Mouse (Mus musculus) thymus, adult 2 months (tissue): ENCODE measurements around the gene Pld4. TPM values are rescaled to one million over a fixed set of nuclear protein-coding genes. Genes with fewer than 3 reads are reported as not detected.

Experiments
- DNase-seq: peaks from one replicate; pipeline ENCODE4 v3.0.0; 2021
- H3K27ac ChIP-seq: fragments of 200-500 bp; 2 replicates; pipeline ENCODE4 v1.5.1; 2012; ENCODE audit warnings: low read length, control low read depth; ENCODE audit not compliant: control insufficient read depth, insufficient read depth
- H3K27me3 ChIP-seq: fragments of 200-500 bp; 2 replicates; pipeline ENCODE4 v1.6.1; 2012; ENCODE audit warnings: mild to moderate bottlenecking, low read length, moderate library complexity, mixed read lengths; ENCODE audit not compliant: control insufficient read depth, insufficient read depth
- H3K36me3 ChIP-seq: fragments of 200-500 bp; 2 replicates; pipeline ENCODE4 v1.6.1; 2012; ENCODE audit warnings: mild to moderate bottlenecking, low read length, moderate library complexity; ENCODE audit not compliant: control insufficient read depth, insufficient read depth
- H3K4me1 ChIP-seq: fragments of 200-500 bp; replicated peaks from 2 replicates; pipeline ENCODE4 v1.6.1; 2012; ENCODE audit warnings: low read length; ENCODE audit not compliant: control insufficient read depth, insufficient read depth
- H3K4me3 ChIP-seq: fragments of 200-500 bp; 2 replicates; pipeline ENCODE4 v1.5.1; 2012; ENCODE audit warnings: mild to moderate bottlenecking, low read length, control low read depth, moderate library complexity; ENCODE audit not compliant: control insufficient read depth, insufficient read depth
- CTCF ChIP-seq: fragments of 200-500 bp; IDR thresholded peaks from 2 replicates; pipeline ENCODE4 v1.5.1; 2012; ENCODE audit warnings: mild to moderate bottlenecking, control low read depth, low read length, moderate library complexity, borderline replicate concordance; ENCODE audit not compliant: control insufficient read depth, poor library complexity, insufficient read depth; ENCODE audit errors: extremely low read depth
- POLR2A ChIP-seq: fragments of 200-500 bp; IDR thresholded peaks from 2 replicates; pipeline ENCODE4 v1.6.1; 2012; ENCODE audit warnings: mild to moderate bottlenecking, low read length, control low read depth, moderate library complexity; ENCODE audit not compliant: control insufficient read depth, poor library complexity, insufficient read depth; ENCODE audit errors: extremely low read depth
- WGBS: fragments of 180-500 bp; shearing (Covaris S2); methylation state at CpG from one replicate; pipeline ENCODE4 v1.1.7; 2018; 5-methylcytosine and 5-hydroxymethylcytosine counted together
- polyA plus RNA-seq: library from polyadenylated mRNA; depleted of rRNA; stranded (reverse); fragments of >200 nt; gene quantifications from 2 replicates; pipeline ENCODE4 v1.2.3, GENCODE M21; 2012

The Pld4 gene
- polyA plus RNA-seq, 1 experiment: 99.8 TPM

DNA sequence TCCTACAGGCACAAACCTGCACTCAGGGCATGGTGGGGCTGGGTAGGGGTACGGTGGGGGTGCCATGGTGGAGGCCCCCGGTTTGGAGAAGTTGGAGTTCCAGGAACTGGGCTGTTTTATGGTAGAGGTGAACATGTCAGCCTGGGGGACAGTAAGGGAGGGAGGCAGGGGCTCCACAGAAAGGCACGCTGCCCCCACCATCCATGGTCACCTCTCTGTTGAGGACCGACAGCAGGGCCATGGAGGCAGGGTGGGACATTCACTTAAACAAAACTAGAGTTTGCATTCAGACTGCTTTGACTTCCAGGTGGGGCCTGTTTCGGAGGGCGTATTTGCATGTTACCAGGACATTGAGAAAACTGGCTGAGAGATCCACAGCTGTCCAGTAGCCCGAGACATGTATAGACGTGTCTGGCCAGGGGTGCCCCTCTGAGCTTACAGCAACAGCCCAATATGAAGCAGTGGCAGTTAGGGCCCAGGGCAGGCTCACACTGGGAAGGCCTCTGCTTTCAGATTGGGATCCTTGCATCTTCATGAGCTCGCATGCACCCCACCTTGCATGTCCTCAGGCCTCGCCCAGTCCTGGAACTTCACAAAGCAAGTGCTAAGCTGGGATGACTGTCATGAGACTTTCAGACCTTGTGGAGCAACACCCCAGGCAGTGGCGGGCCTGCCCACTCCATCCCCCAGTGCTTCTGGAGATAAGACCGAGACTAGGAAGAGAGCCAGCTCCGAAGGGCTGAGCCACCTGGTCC lies 33.3 kb downstream of the Pld4 start:
- Histone ChIP-seq H3K4me3 (no peak overlapping the region), H3K4me1 (0 out of 2 replicates have a peak, but pooled peaks cover 2% of the 10 kb centered on the region), H3K27ac (no peak overlapping the region), H3K36me3 (no peaks in the 10 kb centered on the region), H3K27me3 (no peaks in the 10 kb centered on the region)
- no peak for DNase-seq
- TF ChIP-seq CTCF: no peak
- no peak for TF ChIP-seq POLR2A
- 93% methylated on average over 13 of the region's 13 CpGs for WGBS

GRCm38 (mm10) chr12:112794356-112794816 lies 33.9 kb downstream of the Pld4 start:
- no peaks in the 10 kb centered on the region for H3K27me3 ChIP-seq
- H3K4me1 ChIP-seq: 0 out of 2 replicates have a peak, but pooled peaks cover 2% of the 10 kb centered on the region
- no peaks in the 10 kb centered on the region for H3K36me3 ChIP-seq
- WGBS: 91% methylated on average over 7 of the region's 7 CpGs
- H3K27ac ChIP-seq: no peak overlapping the region
- TF ChIP-seq POLR2A (no peak), CTCF (no peak)
- no peak overlapping the region for H3K4me3 ChIP-seq
- no peak for DNase-seq

DNA sequence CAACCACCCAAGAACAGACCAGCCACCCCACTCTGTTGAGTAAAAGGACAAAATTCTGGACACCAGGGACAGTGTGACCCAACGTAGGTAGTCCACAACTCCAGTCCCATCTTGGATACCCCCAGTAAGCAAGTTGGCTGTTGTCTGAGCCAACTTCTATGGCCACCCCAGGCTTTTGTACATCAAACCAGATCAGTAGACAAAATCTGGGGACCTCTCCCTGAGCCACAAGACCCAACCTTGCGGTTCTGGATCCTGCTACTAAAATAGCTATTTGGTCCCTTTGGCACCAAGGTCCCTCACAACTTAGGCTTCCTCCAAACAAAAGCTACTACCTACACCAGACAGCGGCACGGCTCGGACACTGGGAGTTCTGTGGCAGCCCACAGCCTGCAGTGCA lies 34.5 kb downstream of the Pld4 start:
- no peak for DNase-seq
- TF ChIP-seq POLR2A: no peak
- TF ChIP-seq CTCF: no peak
- Histone ChIP-seq H3K36me3 (no peaks in the 10 kb centered on the region), H3K4me1 (0 out of 2 replicates have a peak, but pooled peaks cover 2% of the 10 kb centered on the region), H3K4me3 (no peak overlapping the region), H3K27ac (no peak overlapping the region), H3K27me3 (no peaks in the 10 kb centered on the region)
- WGBS: 96% methylated on average over 5 of the region's 5 CpGs

- Histone ChIP-seq H3K4me3 (no peak overlapping the region), H3K27me3 (no peaks in the 10 kb centered on the region), H3K36me3 (no peaks in the 10 kb centered on the region), H3K4me1 (0 out of 2 replicates have a peak, but pooled peaks cover 2% of the 10 kb centered on the region), H3K27ac (no peak overlapping the region)
- TF ChIP-seq CTCF: no peak
- TF ChIP-seq POLR2A: no peak
- 18% methylated on average over 18 of the region's 18 CpGs for WGBS
- DNase-seq: no peak
Observed at GRCm38 (mm10) chr12:112795466-112796104, 35.1 kb downstream of the Pld4 start.

- Histone ChIP-seq H3K4me1 (0 out of 2 replicates have a peak, but pooled peaks cover 2% of the 10 kb centered on the region), H3K27me3 (peaks cover 2% of the 10 kb centered on the region), H3K27ac (no peak overlapping the region), H3K36me3 (no peaks in the 10 kb centered on the region), H3K4me3 (no peak overlapping the region)
- 85% methylated on average over 17 of the region's 17 CpGs for WGBS
- TF ChIP-seq CTCF: no peak
- no peak for TF ChIP-seq POLR2A
- DNase-seq: no peak
Observed at GRCm38 (mm10) chr12:112796551-112797510, 36.4 kb downstream of the Pld4 start.
